Mouse (Mus musculus): ENCODE results near the gene Lrrk1. TPM values are rescaled to one million over a fixed set of nuclear protein-coding genes. Genes with fewer than 3 reads are reported as not detected.
A peak's percentile ranks its signal among the peaks of the same experiment; 100 is the strongest.

The Lrrk1 gene
- polyA plus RNA-seq, 1 experiment from 2014 or later: 1.0 TPM

DNA sequence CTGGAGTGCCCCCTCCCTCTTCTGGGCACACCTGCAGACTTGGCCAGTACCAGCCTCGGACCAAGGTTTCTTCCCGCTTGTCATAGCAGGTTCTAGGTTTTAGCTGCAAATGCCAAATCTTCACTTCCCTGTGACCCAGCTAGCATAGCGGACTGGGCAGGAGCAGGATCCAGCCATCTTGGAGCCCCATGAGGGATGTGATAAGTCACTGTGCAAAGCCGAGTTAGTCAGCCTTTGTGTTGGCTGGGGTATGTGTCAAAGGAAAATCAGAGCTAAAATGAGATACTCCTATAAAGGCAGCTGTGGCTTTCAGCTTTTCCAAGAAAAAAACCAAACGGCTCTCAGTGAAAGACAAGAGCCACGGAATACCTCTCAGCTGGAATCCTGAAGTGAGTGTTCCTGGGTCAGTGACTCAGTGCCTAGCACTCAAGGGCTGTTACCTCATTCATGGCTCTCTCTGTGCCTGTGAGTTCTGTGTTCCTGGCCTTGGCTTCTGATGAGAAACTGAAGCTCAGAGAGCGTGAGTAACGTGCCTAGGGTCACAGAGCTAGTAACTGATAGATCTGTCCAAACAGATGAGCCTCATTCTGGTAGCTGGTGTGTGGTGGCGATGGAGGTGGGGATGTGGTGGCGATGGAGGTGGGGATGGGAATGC, 207.3 kb downstream of the Lrrk1 start:
- no peaks in the 10 kb centered on the region for H3K4me1 ChIP-seq (ENCODE audit: control insufficient read depth, insufficient read depth, low read length)
- ATAC-seq (ENCODE audit: low read depth): no peak
- 87% methylated on average over 10 of the region's 10 CpGs for WGBS
- no peaks in the 10 kb centered on the region for H3K36me3 ChIP-seq (ENCODE audit: control insufficient read depth, insufficient read depth, low read length)
- H3K4me3 ChIP-seq (ENCODE audit: low read depth, low read length): no peak overlapping the region
- H3K4me2 ChIP-seq (ENCODE audit: low read depth, low read length): no peak overlapping the region
- H3K27ac ChIP-seq (ENCODE audit: low read depth, low read length): no peak overlapping the region
- H3K27me3 ChIP-seq (ENCODE audit: control insufficient read depth, insufficient read depth, low read length): no peaks in the 10 kb centered on the region
- H3K9me3 ChIP-seq (ENCODE audit: control insufficient read depth, low read length): no peaks in the 10 kb centered on the region
- H3K9ac ChIP-seq (replicated peaks; ENCODE audit: low read depth, low read length): no peak overlapping the region

- Histone ChIP-seq H3K4me2 (ENCODE audit: low read depth, low read length) (no peak overlapping the region), H3K9ac (replicated peaks; ENCODE audit: low read depth, low read length) (no peak overlapping the region), H3K4me3 (ENCODE audit: low read depth, low read length) (no peak overlapping the region), H3K27ac (ENCODE audit: low read depth, low read length) (no peak overlapping the region), H3K4me1 (ENCODE audit: control insufficient read depth, insufficient read depth, low read length) (no peaks in the 10 kb centered on the region), H3K36me3 (ENCODE audit: control insufficient read depth, insufficient read depth, low read length) (no peaks in the 10 kb centered on the region), H3K27me3 (ENCODE audit: control insufficient read depth, insufficient read depth, low read length) (no peaks in the 10 kb centered on the region), H3K9me3 (ENCODE audit: control insufficient read depth, low read length) (no peaks in the 10 kb centered on the region)
- ATAC-seq (ENCODE audit: low read depth): no peak
- WGBS: 77% methylated on average over 3 of the region's 3 CpGs
Measured at GRCm38 (mm10) chr7:66180260-66180659, 207.9 kb downstream of the Lrrk1 start.

DNA sequence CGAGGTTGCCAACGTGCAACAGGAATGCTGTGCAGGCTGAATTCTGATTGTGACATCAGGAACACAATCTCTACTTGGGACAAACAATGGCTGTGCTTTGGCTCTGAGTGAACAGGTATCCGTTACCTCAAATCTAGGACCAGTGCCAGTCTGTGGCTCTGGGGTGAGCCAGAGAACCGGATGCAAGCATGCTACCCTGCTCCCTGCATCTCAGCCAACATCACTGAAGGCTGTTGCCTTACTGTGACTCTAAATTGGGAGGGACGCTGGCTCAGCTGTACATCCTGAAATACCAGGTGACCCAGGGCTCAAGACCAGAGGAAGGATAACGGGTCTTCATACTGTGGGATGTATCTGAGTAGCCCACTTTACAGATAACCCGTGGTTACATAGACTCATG, 208.4 kb downstream of the Lrrk1 start:
- no peak overlapping the region for H3K27ac ChIP-seq (ENCODE audit: low read depth, low read length)
- 83% methylated on average over 7 of the region's 7 CpGs for WGBS
- no peaks in the 10 kb centered on the region for H3K27me3 ChIP-seq (ENCODE audit: control insufficient read depth, insufficient read depth, low read length)

DNA sequence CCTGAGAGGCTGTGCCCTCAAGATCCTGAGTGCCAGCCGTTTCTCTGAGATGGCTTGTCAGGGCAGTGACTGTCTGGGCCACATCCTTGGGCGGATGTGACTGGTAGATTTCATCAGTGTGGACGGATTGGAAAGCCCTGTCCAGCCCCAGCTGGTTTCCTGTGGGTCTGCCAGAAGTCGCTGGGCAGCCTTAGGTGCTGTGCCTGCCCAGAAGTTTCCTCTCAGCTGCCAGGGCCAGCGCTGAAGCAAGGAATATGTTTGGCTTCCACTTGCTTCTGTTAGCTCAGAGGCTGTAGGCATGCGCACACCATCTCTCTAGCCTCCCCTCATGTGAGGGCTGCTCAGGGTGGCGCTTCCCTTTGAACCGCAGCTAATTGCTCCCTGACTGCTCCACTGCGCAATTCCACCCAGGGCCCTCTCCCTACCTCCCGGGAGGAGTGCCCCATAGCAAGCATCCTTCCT, 209.0 kb downstream of the Lrrk1 start:
- H3K36me3 ChIP-seq (ENCODE audit: control insufficient read depth, insufficient read depth, low read length): no peaks in the 10 kb centered on the region; the same call in 1 of the 2 replicates
- ATAC-seq (ENCODE audit: low read depth): peak; percentile 60; the same call in 1 of the 2 replicates
- no peak overlapping the region for H3K4me3 ChIP-seq (ENCODE audit: low read depth, low read length)
- no peak overlapping the region for H3K27ac ChIP-seq (ENCODE audit: low read depth, low read length)
- no peak overlapping the region for H3K4me2 ChIP-seq (ENCODE audit: low read depth, low read length)
- H3K9me3 ChIP-seq (ENCODE audit: control insufficient read depth, low read length): no peaks in the 10 kb centered on the region
- H3K4me1 ChIP-seq (ENCODE audit: control insufficient read depth, insufficient read depth, low read length): no peaks in the 10 kb centered on the region
- WGBS: 36% methylated on average over 10 of the region's 10 CpGs
- no peaks in the 10 kb centered on the region for H3K27me3 ChIP-seq (ENCODE audit: control insufficient read depth, insufficient read depth, low read length)
- H3K9ac ChIP-seq (replicated peaks; ENCODE audit: low read depth, low read length): no peak overlapping the region

More for the DNA sequence above, 208.4 kb downstream of the Lrrk1 start:
- ATAC-seq (ENCODE audit: low read depth): no peak
- Histone ChIP-seq H3K4me1 (ENCODE audit: control insufficient read depth, insufficient read depth, low read length) (no peaks in the 10 kb centered on the region), H3K4me3 (ENCODE audit: low read depth, low read length) (no peak overlapping the region), H3K9me3 (ENCODE audit: control insufficient read depth, low read length) (no peaks in the 10 kb centered on the region), H3K4me2 (ENCODE audit: low read depth, low read length) (no peak overlapping the region), H3K36me3 (ENCODE audit: control insufficient read depth, insufficient read depth, low read length) (no peaks in the 10 kb centered on the region), H3K9ac (replicated peaks; ENCODE audit: low read depth, low read length) (no peak overlapping the region)

DNA sequence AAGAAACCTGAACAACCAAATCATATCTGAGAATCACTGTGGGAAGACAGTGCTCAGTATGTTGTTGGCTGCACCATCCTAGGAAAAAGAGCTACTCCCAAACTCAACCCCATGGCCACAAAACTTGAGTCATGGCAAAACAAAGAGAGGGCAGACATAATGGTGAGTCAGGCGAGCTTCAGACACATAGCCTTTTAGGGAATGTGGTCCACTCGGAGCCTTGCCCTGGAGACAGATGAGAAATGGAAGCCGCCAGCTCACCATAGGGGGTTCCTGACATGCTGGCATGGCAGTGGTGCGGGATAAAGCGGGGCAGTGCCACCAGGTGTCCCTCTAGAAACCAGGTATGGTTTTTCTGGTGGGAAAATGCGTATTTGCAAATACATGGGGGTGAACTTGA, 210.0 kb downstream of the Lrrk1 start:
- Histone ChIP-seq H3K36me3 (ENCODE audit: control insufficient read depth, insufficient read depth, low read length) (no peaks in the 10 kb centered on the region; the same call in 1 of the 2 replicates), H3K9ac (replicated peaks; ENCODE audit: low read depth, low read length) (no peak overlapping the region), H3K4me2 (ENCODE audit: low read depth, low read length) (no peak overlapping the region), H3K27ac (ENCODE audit: low read depth, low read length) (no peak overlapping the region), H3K4me1 (ENCODE audit: control insufficient read depth, insufficient read depth, low read length) (no peaks in the 10 kb centered on the region), H3K4me3 (ENCODE audit: low read depth, low read length) (no peak overlapping the region), H3K9me3 (ENCODE audit: control insufficient read depth, low read length) (no peaks in the 10 kb centered on the region), H3K27me3 (ENCODE audit: control insufficient read depth, insufficient read depth, low read length) (no peaks in the 10 kb centered on the region)
- WGBS: 84% methylated on average over 6 of the region's 6 CpGs
- ATAC-seq (ENCODE audit: low read depth): no peak

DNA sequence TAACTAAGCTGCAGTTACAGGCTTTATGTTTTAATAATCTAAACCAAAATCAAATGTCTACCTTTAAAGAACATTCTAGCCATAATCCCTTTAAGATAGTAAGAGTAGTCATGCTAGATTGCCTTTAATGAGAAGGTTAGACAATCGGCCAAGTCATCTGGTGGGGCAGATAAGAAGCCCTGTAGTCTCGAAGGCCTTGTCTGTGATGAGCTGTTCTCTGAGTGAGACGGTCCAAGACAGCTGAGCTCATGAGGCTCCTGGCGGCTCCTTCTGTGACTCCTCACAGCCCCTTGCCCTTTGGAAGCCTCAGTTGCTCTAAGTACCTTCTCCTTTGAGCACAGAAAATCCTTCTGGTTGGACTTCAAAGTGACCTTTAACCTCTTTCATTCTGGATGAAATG, 211.2 kb downstream of the Lrrk1 start:
- H3K9ac ChIP-seq (replicated peaks; ENCODE audit: low read depth, low read length): no peak overlapping the region
- WGBS: 80% methylated on average over 4 of the region's 4 CpGs
- no peaks in the 10 kb centered on the region for H3K4me1 ChIP-seq (ENCODE audit: control insufficient read depth, insufficient read depth, low read length)
- no peaks in the 10 kb centered on the region for H3K27me3 ChIP-seq (ENCODE audit: control insufficient read depth, insufficient read depth, low read length)
- no peaks in the 10 kb centered on the region; the same call in 1 of the 2 replicates for H3K36me3 ChIP-seq (ENCODE audit: control insufficient read depth, insufficient read depth, low read length)
- ATAC-seq (ENCODE audit: low read depth): no peak
- no peak overlapping the region for H3K27ac ChIP-seq (ENCODE audit: low read depth, low read length)
- no peaks in the 10 kb centered on the region for H3K9me3 ChIP-seq (ENCODE audit: control insufficient read depth, low read length)
- no peak overlapping the region for H3K4me2 ChIP-seq (ENCODE audit: low read depth, low read length)
- H3K4me3 ChIP-seq (ENCODE audit: low read depth, low read length): no peak overlapping the region

Small RNA genes within 50 kb of the gene (microRNA-seq; reads per million reads assigned to microRNA genes)
- not detected for gene Mir7057

Other genes starting within 250 kb of the Lrrk1 start
- gene Gm10974, start 22.4 kb downstream of the Lrrk1 start, polyA plus RNA-seq (2014; fragmentation: Nextera tagmentation; extraction: Ambion mirVana): not detected in 2 replicates
- 3.0 and 3.5 TPM in 2 replicates for gene Aldh1a3, start 39.2 kb upstream of the Lrrk1 start, polyA plus RNA-seq (2014; fragmentation: Nextera tagmentation; extraction: Ambion mirVana)